Mouse (Mus musculus) embryonic facial prominence, embryonic 13.5 days (tissue): ENCODE measurements around the gene Aif1. TPM values are rescaled to one million over a fixed set of nuclear protein-coding genes. Genes with fewer than 3 reads are reported as not detected.
A peak's percentile ranks its signal among the peaks of the same experiment; 100 is the strongest.

Source experiments
- ATAC-seq: fragments of 200-750 bp; cut with Nextera tagmentation; 2 replicates; pipeline ENCODE4 v1.8.0; 2017; ENCODE audit warnings: low read depth; ENCODE audit not compliant: insufficient number of reproducible peaks, insufficient read depth, low FRiP score, low TSS enrichment
- H3K27ac ChIP-seq: fragments of 300-500 bp; sonication (generic); 2 replicates; pipeline ENCODE4 v1.5.1; 2015; ENCODE audit warnings: moderate library complexity, mild to moderate bottlenecking, inconsistent platforms
- H3K27me3 ChIP-seq: fragments of 300-500 bp; sonication (generic); 2 replicates; pipeline ENCODE4 v1.6.1; 2015; ENCODE audit warnings: mild to moderate bottlenecking, inconsistent platforms
- H3K36me3 ChIP-seq: fragments of 300-500 bp; sonication (generic); 2 replicates; pipeline ENCODE4 v1.6.1; 2015; ENCODE audit warnings: mild to moderate bottlenecking, inconsistent platforms
- H3K4me1 ChIP-seq: fragments of 300-500 bp; sonication (generic); 2 replicates; pipeline ENCODE4 v1.6.1; 2015; ENCODE audit warnings: inconsistent platforms
- H3K4me2 ChIP-seq: fragments of 300-500 bp; sonication (generic); 2 replicates; pipeline ENCODE4 v1.6.1; 2015; ENCODE audit warnings: moderate library complexity, mild to moderate bottlenecking, inconsistent platforms
- H3K4me3 ChIP-seq: fragments of 300-500 bp; sonication (generic); 2 replicates; pipeline ENCODE4 v1.5.1; 2015; ENCODE audit warnings: mild to moderate bottlenecking, inconsistent platforms
- H3K9ac ChIP-seq: fragments of 300-500 bp; sonication (generic); 2 replicates; pipeline ENCODE4 v1.6.1; 2015; ENCODE audit warnings: mild to moderate bottlenecking, inconsistent platforms
- H3K9me3 ChIP-seq: fragments of 300-500 bp; sonication (generic); 2 replicates; pipeline ENCODE4 v1.6.1; 2016; ENCODE audit warnings: inconsistent platforms
- WGBS: fragments of 180-500 bp; shearing (Covaris S2); methylation state at CpG from one replicate; pipeline ENCODE4 v1.1.7; 2015; ENCODE audit warnings: mixed read lengths; 5-methylcytosine and 5-hydroxymethylcytosine counted together
- polyA plus RNA-seq: library from polyadenylated mRNA; unstranded; fragments of >200 nt; fragmentation: Nextera tagmentation; extraction: Ambion mirVana; gene quantifications from 2 replicates; pipeline ENCODE4 v1.2.1, GENCODE M21; 2015

Aif1 gene
- polyA plus RNA-seq, 1 experiment from 2014 or later = 8.1 TPM

DNA sequence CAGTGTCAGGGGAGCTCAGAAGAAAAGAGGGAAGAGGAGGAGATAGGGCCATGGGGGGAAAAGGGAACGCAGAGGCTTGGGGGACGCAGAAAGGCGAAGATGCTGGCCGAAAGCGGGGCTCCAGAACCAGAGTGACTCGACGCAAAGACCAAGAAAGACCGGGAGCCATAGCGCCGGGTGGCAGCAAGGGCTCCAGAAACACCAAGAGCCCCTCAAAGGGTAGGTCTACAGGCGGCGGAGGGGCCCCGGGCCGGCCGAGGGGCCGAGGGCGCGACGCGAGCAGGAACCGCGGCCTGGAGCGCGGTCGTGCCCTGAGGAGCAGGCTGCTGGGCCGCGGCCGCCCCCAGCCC lies 11.7 kb downstream of the Aif1 start:
- ATAC-seq = no peak
- WGBS = under 1% methylated on average over 28 of the region's 28 CpGs

GRCm38 (mm10) chr17:35163326-35164081 lies 12.4 kb downstream of the Aif1 start:
- no peaks in the 10 kb centered on the region for H3K9me3 ChIP-seq
- H3K27me3 ChIP-seq = no peaks in the 10 kb centered on the region
- ATAC-seq = no peak
- WGBS = 9% methylated on average over 8 of the region's 8 CpGs
- peak overlapping the region; percentile 99 for H3K4me3 ChIP-seq
- peaks cover 45% of the 10 kb centered on the region for H3K36me3 ChIP-seq
- H3K4me2 ChIP-seq = peak overlapping the region; percentile 94
- H3K4me1 ChIP-seq = peaks cover 27% of the 10 kb centered on the region
- peak overlapping the region; percentile 100 for H3K9ac ChIP-seq
- peak overlapping the region; percentile 98 for H3K27ac ChIP-seq

More for the DNA sequence above, 11.7 kb downstream of the Aif1 start:
- peak overlapping the region; percentile 98 for H3K27ac ChIP-seq
- H3K9me3 ChIP-seq = no peaks in the 10 kb centered on the region
- H3K4me2 ChIP-seq = peak overlapping the region; percentile 94
- H3K27me3 ChIP-seq = no peaks in the 10 kb centered on the region
- H3K9ac ChIP-seq = peak overlapping the region; percentile 100
- peak overlapping the region; percentile 99 for H3K4me3 ChIP-seq
- peaks cover 27% of the 10 kb centered on the region for H3K4me1 ChIP-seq
- H3K36me3 ChIP-seq = peaks cover 38% of the 10 kb centered on the region

DNA sequence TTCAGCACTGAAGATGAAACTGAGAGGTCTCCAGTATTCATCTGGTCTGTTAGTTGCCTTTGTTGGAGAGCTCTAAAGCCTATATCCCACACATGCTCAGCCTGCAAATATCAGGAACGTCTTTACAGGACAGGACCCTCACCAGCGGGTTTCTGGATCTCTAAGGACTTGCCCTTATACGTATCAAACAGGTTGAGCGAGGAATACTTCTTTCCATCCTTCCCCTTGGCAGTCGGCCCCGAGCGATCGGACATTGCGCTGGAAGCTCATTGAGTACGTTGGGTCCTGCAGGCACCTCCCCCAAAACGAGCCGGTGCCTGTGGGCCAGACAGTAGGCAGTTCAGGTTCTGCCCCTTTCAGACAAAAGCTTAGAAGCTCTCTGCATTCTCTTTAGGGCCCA lies 13.1 kb downstream of the Aif1 start:
- peaks cover 53% of the 10 kb centered on the region for H3K36me3 ChIP-seq
- peak overlapping the region; percentile 99 for H3K4me3 ChIP-seq
- ATAC-seq = no peak
- 35% methylated on average over 12 of the region's 12 CpGs for WGBS
- H3K4me1 ChIP-seq = peaks cover 27% of the 10 kb centered on the region
- peak overlapping the region; percentile 100 for H3K9ac ChIP-seq
- H3K4me2 ChIP-seq = peak overlapping the region; percentile 94
- no peaks in the 10 kb centered on the region for H3K9me3 ChIP-seq
- no peaks in the 10 kb centered on the region for H3K27me3 ChIP-seq
- no peak overlapping the region for H3K27ac ChIP-seq

DNA sequence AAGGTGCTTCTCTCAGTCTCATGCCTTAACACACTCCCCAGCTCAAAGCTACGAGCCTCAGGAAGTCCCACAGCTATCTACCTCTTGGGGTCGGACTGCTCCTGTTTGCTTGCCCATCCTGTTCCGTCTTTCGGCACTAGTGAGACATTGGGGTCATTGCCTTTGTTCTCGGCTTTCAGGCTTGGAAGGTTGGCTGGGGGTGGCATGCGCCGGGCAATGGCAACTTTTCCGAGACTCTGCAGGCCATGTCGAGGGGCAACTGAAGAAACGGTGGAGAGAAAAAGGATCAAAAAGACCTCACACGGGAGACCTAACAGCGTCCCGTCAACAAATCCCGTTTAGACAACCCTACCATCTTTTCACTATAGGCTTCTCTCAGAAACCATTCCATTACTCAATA lies 13.7 kb downstream of the Aif1 start:
- Histone ChIP-seq H3K27me3 (no peaks in the 10 kb centered on the region), H3K9me3 (no peaks in the 10 kb centered on the region), H3K4me1 (peaks cover 27% of the 10 kb centered on the region), H3K4me3 (peak overlapping the region; percentile 99), H3K9ac (peak overlapping the region; percentile 100), H3K36me3 (peaks cover 59% of the 10 kb centered on the region), H3K4me2 (peak overlapping the region; percentile 94), H3K27ac (no peak overlapping the region)
- ATAC-seq = no peak
- WGBS = 74% methylated on average over 14 of the region's 14 CpGs

- H3K27me3 ChIP-seq = no peaks in the 10 kb centered on the region
- H3K9me3 ChIP-seq = no peaks in the 10 kb centered on the region
- H3K9ac ChIP-seq = peak overlapping the region; percentile 100; the same call in 1 of the 2 replicates
- peaks cover 24% of the 10 kb centered on the region for H3K4me1 ChIP-seq
- ATAC-seq = no peak
- no peak overlapping the region for H3K27ac ChIP-seq
- no peak overlapping the region for H3K4me3 ChIP-seq
- peaks cover 66% of the 10 kb centered on the region for H3K36me3 ChIP-seq
- H3K4me2 ChIP-seq = no peak overlapping the region
- 86% methylated on average over 11 of the region's 11 CpGs for WGBS
These were observed 14.4 kb downstream of the Aif1 start for GRCm38 (mm10) chr17:35161421-35161820.

- WGBS = 85% methylated on average over 7 of the region's 7 CpGs
- Histone ChIP-seq H3K36me3 (peaks cover 84% of the 10 kb centered on the region), H3K4me3 (no peak overlapping the region), H3K9me3 (no peaks in the 10 kb centered on the region), H3K4me1 (peaks cover 30% of the 10 kb centered on the region), H3K4me2 (no peak overlapping the region), H3K27ac (no peak overlapping the region), H3K9ac (no peak overlapping the region), H3K27me3 (no peaks in the 10 kb centered on the region)
- ATAC-seq = no peak
These were observed 16.2 kb downstream of the Aif1 start for GRCm38 (mm10) chr17:35159638-35160037.

- Histone ChIP-seq H3K4me2 (no peak overlapping the region), H3K9me3 (no peaks in the 10 kb centered on the region), H3K4me1 (peaks cover 36% of the 10 kb centered on the region), H3K9ac (no peak overlapping the region), H3K27ac (no peak overlapping the region), H3K27me3 (no peaks in the 10 kb centered on the region), H3K36me3 (peaks cover 90% of the 10 kb centered on the region), H3K4me3 (no peak overlapping the region)
- ATAC-seq = no peak
- 91% methylated on average over 16 of the region's 16 CpGs for WGBS
These were observed 16.8 kb downstream of the Aif1 start for GRCm38 (mm10) chr17:35158850-35159593.

DNA sequence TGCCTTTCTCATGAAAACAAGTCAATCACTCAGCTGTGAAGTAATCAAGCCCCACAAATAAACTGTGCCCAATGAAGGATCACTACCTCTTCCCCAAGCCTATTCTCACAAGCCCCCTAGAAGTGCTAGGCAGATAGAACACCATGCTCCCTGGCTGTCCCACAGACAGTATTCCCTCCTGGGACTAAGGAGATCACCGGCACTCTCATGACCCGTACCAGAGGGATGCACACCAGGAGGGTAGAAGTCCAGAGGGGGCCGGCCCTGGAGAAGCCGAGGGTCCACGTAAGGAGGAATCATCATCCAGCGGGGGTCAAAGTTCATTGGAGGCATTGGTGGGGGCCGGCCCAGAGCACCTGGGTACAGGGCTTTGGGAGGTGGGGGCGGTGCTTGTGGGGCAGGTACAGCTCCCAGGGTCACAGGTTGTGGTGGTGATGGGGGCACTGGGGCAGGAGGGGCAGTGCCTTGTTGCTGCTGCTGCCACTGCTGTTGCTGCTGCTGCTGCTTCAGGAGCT lies 18.1 kb downstream of the Aif1 start:
- peaks cover 100% of the 10 kb centered on the region for H3K36me3 ChIP-seq
- peaks cover 35% of the 10 kb centered on the region for H3K4me1 ChIP-seq
- no peak overlapping the region for H3K27ac ChIP-seq
- no peaks in the 10 kb centered on the region for H3K27me3 ChIP-seq
- no peak overlapping the region for H3K4me2 ChIP-seq
- H3K9me3 ChIP-seq = no peaks in the 10 kb centered on the region
- 90% methylated on average over 8 of the region's 8 CpGs for WGBS
- H3K4me3 ChIP-seq = no peak overlapping the region
- ATAC-seq = no peak
- no peak overlapping the region for H3K9ac ChIP-seq

DNA sequence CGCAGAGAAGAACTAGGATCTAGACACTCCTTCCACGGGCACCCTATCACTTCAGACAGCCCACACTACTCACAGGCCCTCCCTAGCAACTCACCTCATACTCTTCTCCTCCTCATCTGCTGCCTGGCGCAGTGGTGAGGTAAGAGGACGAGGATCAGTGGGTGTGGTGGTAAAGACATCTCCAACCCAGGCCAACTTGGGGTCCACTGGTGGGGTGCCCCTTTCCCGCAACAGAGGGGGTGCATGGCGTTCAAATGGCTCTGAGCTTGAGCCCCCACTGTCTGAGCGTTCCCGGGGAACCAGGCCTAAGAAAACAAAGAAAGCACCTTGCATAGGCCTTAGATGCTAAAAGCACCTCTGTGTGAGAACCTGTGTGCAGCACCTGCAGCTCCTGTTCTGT lies 18.6 kb downstream of the Aif1 start:
- H3K9me3 ChIP-seq = no peaks in the 10 kb centered on the region
- H3K9ac ChIP-seq = no peak overlapping the region
- H3K36me3 ChIP-seq = peaks cover 100% of the 10 kb centered on the region
- H3K4me2 ChIP-seq = no peak overlapping the region
- ATAC-seq = no peak
- no peak overlapping the region for H3K4me3 ChIP-seq
- WGBS = 92% methylated on average over 8 of the region's 8 CpGs
- H3K27ac ChIP-seq = no peak overlapping the region
- H3K4me1 ChIP-seq = peaks cover 31% of the 10 kb centered on the region
- no peaks in the 10 kb centered on the region for H3K27me3 ChIP-seq

- Histone ChIP-seq H3K4me2 (no peak overlapping the region), H3K36me3 (peaks cover 100% of the 10 kb centered on the region), H3K9me3 (no peaks in the 10 kb centered on the region), H3K27me3 (no peaks in the 10 kb centered on the region), H3K4me3 (no peak overlapping the region), H3K27ac (no peak overlapping the region), H3K4me1 (peaks cover 24% of the 10 kb centered on the region), H3K9ac (0 out of 2 replicates have a peak overlapping the region, but pooled peaks have one; percentile 36)
- 89% methylated on average over 33 of the region's 33 CpGs for WGBS
- ATAC-seq = no peak
These were observed 19.2 kb downstream of the Aif1 start for GRCm38 (mm10) chr17:35156461-35157200.

DNA sequence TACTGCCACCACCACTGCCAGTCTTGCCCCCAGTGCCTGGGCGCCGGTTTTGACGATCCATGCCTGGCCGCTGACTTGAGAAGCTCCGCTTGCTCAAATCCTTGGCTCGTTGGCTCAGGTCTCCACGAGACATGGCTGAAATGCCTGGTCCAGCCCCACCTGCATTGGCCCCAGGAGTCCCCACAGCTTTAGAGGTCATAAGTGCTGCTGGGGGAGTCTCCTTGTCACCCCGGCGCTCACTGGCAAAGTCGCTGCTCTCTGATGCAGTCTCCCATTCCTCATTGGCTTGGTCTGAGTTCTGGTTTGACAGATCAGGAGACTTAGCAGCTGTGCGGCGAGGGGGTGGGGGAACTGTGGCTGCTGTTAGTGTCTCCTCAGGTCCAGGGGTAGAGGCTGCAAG lies 20.4 kb downstream of the Aif1 start:
- Histone ChIP-seq H3K9me3 (no peaks in the 10 kb centered on the region), H3K27ac (peak overlapping the region; percentile 77; the same call in 1 of the 2 replicates), H3K4me2 (no peak overlapping the region), H3K36me3 (peaks cover 98% of the 10 kb centered on the region), H3K27me3 (no peaks in the 10 kb centered on the region), H3K4me3 (no peak overlapping the region), H3K9ac (no peak overlapping the region), H3K4me1 (peaks cover 23% of the 10 kb centered on the region)
- ATAC-seq = no peak
- 90% methylated on average over 12 of the region's 12 CpGs for WGBS
